ENCODE assay signal across 21 mouse cellular contexts in the genomic region with DNA sequence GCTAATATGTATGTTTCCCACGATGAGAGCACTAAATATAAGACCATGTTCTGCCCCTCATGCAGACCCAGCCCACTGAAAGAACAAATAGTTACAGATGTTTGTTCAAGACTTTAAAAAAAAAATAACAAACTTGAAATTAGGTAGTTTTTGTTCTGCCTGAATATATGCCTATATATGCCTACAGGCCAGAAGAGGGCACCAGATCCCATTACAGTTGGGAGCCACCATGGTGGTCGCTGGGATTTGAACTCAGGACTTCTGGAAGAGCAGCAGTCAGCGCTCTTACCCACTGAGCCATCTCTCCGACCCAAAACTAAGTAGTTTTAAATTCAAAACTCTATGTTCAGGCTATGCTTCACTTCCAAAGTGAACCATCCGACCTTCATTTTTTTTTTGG. TPM values are rescaled to one million over a fixed set of nuclear protein-coding genes. Genes with fewer than 3 reads are reported as not detected.
A peak's percentile ranks its signal among the peaks of the same experiment; 100 is the strongest.
DNase-seq lines count a peak whose midpoint lies in the region; ATAC-seq and TF ChIP-seq lines count a peak whose summit lies in the region.
"Had no signal": no experiment of that assay in that cellular context is flagged by ENCODE, and none has a peak within 500 bp of the region (broad histone marks: within the 10 kb centered on the region; RNA-seq: fewer than 3 reads in every experiment).

No protein-coding gene starts in this region.

- H3K4me2 ChIP-seq in kidney, postnatal 0 days (ENCODE audit: low read length) = no peak overlapping the region
- H3K4me2 ChIP-seq in lung, postnatal 0 days (replicated peaks; ENCODE audit: low read depth, low read length) = no peak overlapping the region
- no peak overlapping the region for H3K4me2 ChIP-seq in stomach, postnatal 0 days (replicated peaks; ENCODE audit: low read depth)
- H3K4me2 ChIP-seq: hindbrain, embryonic 13.5 days; kidney, embryonic 15.5 days had no signal

- no peak for TF ChIP-seq EP300 in lung, postnatal 0 days (IDR thresholded peaks at IDR 0.05)
- no peak for TF ChIP-seq EP300 in ES-Bruce4 (IDR thresholded peaks at IDR 0.05; ENCODE audit: insufficient read depth, low read depth, low read length)
- no peak for TF ChIP-seq EP300 in stomach, postnatal 0 days (optimal IDR thresholded peaks at IDR 0.05)

- H3K4me1 ChIP-seq in kidney, postnatal 0 days (replicated peaks; ENCODE audit: insufficient read depth, low read length) = no peaks in the 10 kb centered on the region
- H3K4me1 ChIP-seq in kidney, adult 2 months (ENCODE audit: control insufficient read depth, insufficient read depth, low read length) = no peaks in the 10 kb centered on the region
- no peaks in the 10 kb centered on the region for H3K4me1 ChIP-seq in lung, postnatal 0 days (ENCODE audit: insufficient read depth, low read depth, low read length)
- H3K4me1 ChIP-seq in ES-Bruce4 (ENCODE audit: control insufficient read depth, insufficient read depth, low read length) = no peaks in the 10 kb centered on the region
- H3K4me1 ChIP-seq in stomach, postnatal 0 days (replicated peaks; ENCODE audit: control insufficient read depth, insufficient read depth) = no peaks in the 10 kb centered on the region
- H3K4me1 ChIP-seq: heart, embryonic 10.5 days; hindbrain, embryonic 13.5 days; kidney, embryonic 15.5 days had no signal

- no peak overlapping the region for H3K9ac ChIP-seq in kidney, postnatal 0 days (ENCODE audit: low read depth, low read length)
- no peak overlapping the region for H3K9ac ChIP-seq in lung, postnatal 0 days (replicated peaks; ENCODE audit: low read depth)
- no peak overlapping the region for H3K9ac ChIP-seq in ES-Bruce4 (ENCODE audit: low read depth, poor library complexity, severe bottlenecking)
- H3K9ac ChIP-seq in stomach, postnatal 0 days (ENCODE audit: low read length) = no peak overlapping the region
- H3K9ac ChIP-seq: hindbrain, embryonic 13.5 days; kidney, embryonic 15.5 days had no signal

- no peaks in the 10 kb centered on the region for H3K9me3 ChIP-seq in kidney, postnatal 0 days (replicated peaks; ENCODE audit: low read length)
- H3K9me3 ChIP-seq in lung, postnatal 0 days (ENCODE audit: low read length) = no peaks in the 10 kb centered on the region
- H3K9me3 ChIP-seq in ES-Bruce4 (replicated peaks; ENCODE audit: control insufficient read depth, insufficient read depth, low read length, poor library complexity, severe bottlenecking) = no peaks in the 10 kb centered on the region
- H3K9me3 ChIP-seq in stomach, postnatal 0 days (ENCODE audit: control insufficient read depth, low read length) = no peaks in the 10 kb centered on the region
- H3K9me3 ChIP-seq: heart, embryonic 10.5 days; hindbrain, embryonic 13.5 days; kidney, embryonic 15.5 days had no signal

- peaks cover 49% of the 10 kb centered on the region for H3K36me3 ChIP-seq in kidney, postnatal 0 days (ENCODE audit: insufficient read depth, low read length)
- peaks cover 4% of the 10 kb centered on the region for H3K36me3 ChIP-seq in kidney, adult 2 months (ENCODE audit: control insufficient read depth, insufficient read depth, low read length)
- peaks cover 45% of the 10 kb centered on the region for H3K36me3 ChIP-seq in lung, postnatal 0 days (ENCODE audit: insufficient read depth, low read length)
- peaks cover 9% of the 10 kb centered on the region; the same call in 1 of the 2 replicates for H3K36me3 ChIP-seq in ES-Bruce4 (ENCODE audit: control insufficient read depth, insufficient read depth, low read length, poor library complexity, severe bottlenecking)
- peaks cover 7% of the 10 kb centered on the region for H3K36me3 ChIP-seq in stomach, postnatal 0 days (ENCODE audit: control insufficient read depth, insufficient read depth, low read length)

- 91% methylated on average over 5 of the region's 5 CpGs for WGBS in kidney, postnatal 0 days
- 93% methylated on average over 5 of the region's 5 CpGs for WGBS in kidney, adult 2 months
- 92% methylated on average over 5 of the region's 5 CpGs for WGBS in lung, postnatal 0 days
- WGBS in stomach, postnatal 0 days = 90% methylated on average over 5 of the region's 5 CpGs

- H3K4me3 ChIP-seq in kidney, postnatal 0 days (replicated peaks; ENCODE audit: low read depth, low read length) = no peak overlapping the region
- H3K4me3 ChIP-seq in kidney, adult 2 months (ENCODE audit: insufficient read depth, low read depth, low read length) = no peak overlapping the region
- no peak overlapping the region for H3K4me3 ChIP-seq in lung, postnatal 0 days (ENCODE audit: low read depth, low read length)
- H3K4me3 ChIP-seq in ES-Bruce4 (ENCODE audit: low read depth, low read length) = no peak overlapping the region
- no peak overlapping the region for H3K4me3 ChIP-seq in stomach, postnatal 0 days (ENCODE audit: low read depth, low read length)
- H3K4me3 ChIP-seq: heart, embryonic 10.5 days; hindbrain, embryonic 13.5 days; kidney, embryonic 15.5 days; myocyte had no signal

- no peak for DNase-seq in kidney, postnatal 0 days (ENCODE audit: low spot score)
- DNase-seq in kidney, adult 2 months = no peak
- no peak for DNase-seq in lung, postnatal 0 days (ENCODE audit: low spot score)
- DNase-seq in lung, postnatal 10 days = no peak
- DNase-seq in stomach, postnatal 0 days (ENCODE audit: low spot score) = no peak
- no peak for DNase-seq in cerebellum, postnatal 14 days
- DNase-seq: adrenal gland, postnatal 14 days; cerebellum, postnatal 36 days; gastrocnemius, postnatal 25 days; heart, postnatal 14 days; lung, adult 18-20 months; midbrain, embryonic 14.5 days; thymus, postnatal 36 days had no signal

- no peaks in the 10 kb centered on the region for H3K27me3 ChIP-seq in kidney, postnatal 0 days (ENCODE audit: insufficient read depth, low read length)
- no peaks in the 10 kb centered on the region for H3K27me3 ChIP-seq in kidney, adult 2 months (replicated peaks; ENCODE audit: control insufficient read depth, insufficient read depth, low read length)
- H3K27me3 ChIP-seq in lung, postnatal 0 days (replicated peaks; ENCODE audit: insufficient read depth, low read length) = no peaks in the 10 kb centered on the region
- no peaks in the 10 kb centered on the region for H3K27me3 ChIP-seq in ES-Bruce4 (ENCODE audit: control insufficient read depth, insufficient read depth, low read length, poor library complexity, severe bottlenecking)
- H3K27me3 ChIP-seq in stomach, postnatal 0 days (ENCODE audit: control insufficient read depth, insufficient read depth, low read length) = no peaks in the 10 kb centered on the region
- H3K27me3 ChIP-seq: hindbrain, embryonic 13.5 days; kidney, embryonic 15.5 days had no signal

- ATAC-seq in kidney, postnatal 0 days (replicated peaks; ENCODE audit: low FRiP score, low read depth) = no peak
- no peak for ATAC-seq in lung, postnatal 0 days
- ATAC-seq in stomach, postnatal 0 days (ENCODE audit: low FRiP score, low TSS enrichment) = no peak
- ATAC-seq: activated CD4-positive, CD25-positive, alpha-beta regulatory T cell, adult 4 months; CD4-positive, CD25-positive, alpha-beta regulatory T cell, adult 4 months; forebrain, embryonic 14.5 days had no signal

- TF ChIP-seq POLR2A in kidney, adult 2 months (IDR thresholded peaks at IDR 0.05; ENCODE audit: low read depth, low read length) = no peak
- no peak for TF ChIP-seq POLR2A in ES-Bruce4 (IDR thresholded peaks at IDR 0.05; ENCODE audit: insufficient read depth, low read length)

- peak; percentile 57 for TF ChIP-seq CTCF in kidney, postnatal 0 days (IDR thresholded peaks at IDR 0.05; ENCODE audit: low read depth)
- TF ChIP-seq CTCF in kidney, adult 2 months (conservative IDR thresholded peaks at IDR 0.05; ENCODE audit: insufficient read depth, insufficient read length, low read depth, low read length) = no peak
- TF ChIP-seq CTCF in lung, postnatal 0 days (IDR thresholded peaks at IDR 0.05) = peak; percentile 42
- peak; percentile 34 for TF ChIP-seq CTCF in ES-Bruce4 (IDR thresholded peaks at IDR 0.05; ENCODE audit: low read depth, low read length)
- TF ChIP-seq CTCF in stomach, postnatal 0 days (IDR thresholded peaks at IDR 0.05; ENCODE audit: low read depth) = peak; percentile 62

- H3K27ac ChIP-seq in kidney, postnatal 0 days = no peak overlapping the region
- H3K27ac ChIP-seq in kidney, adult 2 months (ENCODE audit: insufficient read depth, low read depth, low read length) = no peak overlapping the region
- no peak overlapping the region for H3K27ac ChIP-seq in lung, postnatal 0 days (ENCODE audit: low read length)
- H3K27ac ChIP-seq in ES-Bruce4 (ENCODE audit: insufficient read depth, low read length) = no peak overlapping the region
- no peak overlapping the region for H3K27ac ChIP-seq in stomach, postnatal 0 days (replicated peaks)
- H3K27ac ChIP-seq: heart, embryonic 10.5 days; hindbrain, embryonic 13.5 days; kidney, embryonic 15.5 days had no signal

RNA-seq across cellular contexts. Expression of gene Gpatch1, which starts 20.4 kb away (rescaled TPM):
- 17.0 and 17.6 TPM in 2 replicates for polyA plus RNA-seq in kidney, postnatal 0 days (2015; fragmentation: Nextera tagmentation; extraction: Ambion mirVana)
- polyA plus RNA-seq in kidney, adult 2 months (2012; rRNA removed) = 4.2 and 5.3 TPM in 2 replicates
- polyA plus RNA-seq in lung, postnatal 0 days (2015; fragmentation: Nextera tagmentation; extraction: Ambion mirVana) = 12.9 and 13.6 TPM in 2 replicates
- 12.5 and 12.7 TPM in 2 replicates for polyA plus RNA-seq in ES-Bruce4 (2011; ENCODE audit: insufficient read depth, insufficient read length, low read depth, missing spikeins)
- polyA plus RNA-seq in stomach, postnatal 0 days (2015; fragmentation: Nextera tagmentation; extraction: Ambion mirVana) = 9.1 and 9.3 TPM in 2 replicates

RNA-seq across cellular contexts. Expression of gene Rhpn2, which starts 36.1 kb away (rescaled TPM):
- 14.6 and 15.1 TPM in 2 replicates for polyA plus RNA-seq in kidney, postnatal 0 days (2015; fragmentation: Nextera tagmentation; extraction: Ambion mirVana)
- polyA plus RNA-seq in kidney, adult 2 months (2012; rRNA removed) = 7.5 and 8.7 TPM in 2 replicates
- polyA plus RNA-seq in lung, postnatal 0 days (2015; fragmentation: Nextera tagmentation; extraction: Ambion mirVana) = 4.6 and 5.5 TPM in 2 replicates
- polyA plus RNA-seq in ES-Bruce4 (2011; ENCODE audit: insufficient read depth, insufficient read length, low read depth, missing spikeins) = 22.1 and 26.5 TPM in 2 replicates
- polyA plus RNA-seq in stomach, postnatal 0 days (2015; fragmentation: Nextera tagmentation; extraction: Ambion mirVana) = 23.1 and 24.4 TPM in 2 replicates
